Mouse (Mus musculus) splenic B cell, adult 2 months (primary cell): ENCODE measurements around the gene Plvap.

Experiments
- DNase-seq: peaks from one replicate; pipeline ENCODE4 v3.0.0-alpha.2; 2011; ENCODE audit warnings: low read depth, low spot score
- H3K27me3 ChIP-seq: 2 replicates; pipeline ENCODE4 v1.6.1; 2012; ENCODE audit warnings: mild to moderate bottlenecking, low read length, moderate library complexity, mixed read lengths; ENCODE audit not compliant: control insufficient read depth, poor library complexity, insufficient read depth, severe bottlenecking
- H3K36me3 ChIP-seq: 2 replicates; pipeline ENCODE4 v1.6.1; 2012; ENCODE audit warnings: mild to moderate bottlenecking, low read length, moderate library complexity, mixed read lengths; ENCODE audit not compliant: control insufficient read depth, poor library complexity, insufficient read depth, severe bottlenecking

The Plvap gene

GRCm38 (mm10) chr8:71457659-71458270 is 53.8 kb downstream of the Plvap start:
- no peaks in the 10 kb centered on the region; the same call in none of the 2 replicates for H3K36me3 ChIP-seq
- DNase-seq: no peak
- no peaks in the 10 kb centered on the region for H3K27me3 ChIP-seq

DNA sequence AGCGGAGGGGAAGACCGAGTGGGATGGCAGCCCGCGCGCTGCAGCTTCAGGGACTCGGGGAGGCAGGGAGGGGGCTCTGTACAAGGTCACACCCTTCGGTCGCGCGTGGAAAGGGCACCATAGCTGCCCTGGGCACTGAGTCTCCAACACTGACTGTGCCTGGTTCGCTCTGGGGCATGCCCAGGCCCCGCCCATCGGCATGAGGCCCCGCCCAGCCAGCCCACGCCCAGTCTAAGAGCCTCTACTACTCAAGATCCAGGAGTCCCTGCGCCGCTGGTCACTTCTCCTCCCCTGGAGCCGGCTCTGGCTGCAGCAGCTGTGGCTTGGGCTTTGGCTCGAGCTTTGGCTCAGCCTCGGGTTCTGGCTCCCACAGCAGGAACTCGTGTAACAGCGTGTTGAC is 54.6 kb downstream of the Plvap start:
- Histone ChIP-seq H3K36me3 (no peaks in the 10 kb centered on the region; the same call in none of the 2 replicates), H3K27me3 (no peaks in the 10 kb centered on the region)
- no peak for DNase-seq

DNA sequence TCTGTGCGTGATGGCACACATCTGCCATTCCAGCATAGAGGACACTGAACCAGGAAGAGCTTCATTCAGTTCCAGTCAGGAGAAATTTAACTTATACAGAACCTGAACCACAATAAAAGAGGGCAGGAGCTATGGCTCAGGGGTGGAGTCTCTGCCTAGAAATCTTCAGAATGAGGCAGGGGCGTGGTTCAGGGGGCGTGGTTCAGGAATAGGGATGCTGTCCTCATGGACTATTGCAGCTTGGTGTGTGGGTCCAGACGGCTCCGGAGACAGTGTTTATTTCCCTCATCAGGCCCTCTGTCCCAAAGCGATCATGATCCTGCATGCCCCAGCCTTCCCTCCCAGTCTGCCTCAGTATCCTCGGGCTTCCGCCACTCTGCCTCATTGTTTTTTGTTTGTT is 56.9 kb downstream of the Plvap start:
- Histone ChIP-seq H3K27me3 (no peaks in the 10 kb centered on the region), H3K36me3 (no peaks in the 10 kb centered on the region; the same call in 1 of the 2 replicates)
- DNase-seq: no peak

- no peak for DNase-seq
- H3K27me3 ChIP-seq: no peaks in the 10 kb centered on the region
- no peaks in the 10 kb centered on the region for H3K36me3 ChIP-seq
Measured at GRCm38 (mm10) chr8:71452669-71453068, 58.9 kb downstream of the Plvap start.

DNA sequence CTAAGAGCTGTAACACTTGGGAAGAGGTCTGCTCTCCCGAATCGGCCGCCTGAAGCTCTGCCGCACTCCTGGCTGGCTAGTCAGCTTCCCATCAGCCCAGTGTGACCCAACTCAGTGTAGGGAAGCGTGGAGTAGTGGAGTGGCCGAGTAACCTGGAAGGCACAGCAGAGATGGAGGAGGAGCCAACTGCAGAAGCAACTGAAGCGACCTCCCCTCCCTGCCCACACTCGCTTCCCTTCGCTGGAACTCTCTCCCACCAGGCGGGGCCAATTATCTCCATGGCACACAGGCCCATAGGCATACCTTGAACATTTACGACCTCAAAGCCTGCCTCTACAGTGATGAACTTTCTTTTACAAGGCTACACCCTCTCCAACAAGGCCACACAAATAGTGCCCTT is 59.8 kb downstream of the Plvap start:
- DNase-seq: no peak
- no peaks in the 10 kb centered on the region for H3K27me3 ChIP-seq
- H3K36me3 ChIP-seq: no peaks in the 10 kb centered on the region

DNA sequence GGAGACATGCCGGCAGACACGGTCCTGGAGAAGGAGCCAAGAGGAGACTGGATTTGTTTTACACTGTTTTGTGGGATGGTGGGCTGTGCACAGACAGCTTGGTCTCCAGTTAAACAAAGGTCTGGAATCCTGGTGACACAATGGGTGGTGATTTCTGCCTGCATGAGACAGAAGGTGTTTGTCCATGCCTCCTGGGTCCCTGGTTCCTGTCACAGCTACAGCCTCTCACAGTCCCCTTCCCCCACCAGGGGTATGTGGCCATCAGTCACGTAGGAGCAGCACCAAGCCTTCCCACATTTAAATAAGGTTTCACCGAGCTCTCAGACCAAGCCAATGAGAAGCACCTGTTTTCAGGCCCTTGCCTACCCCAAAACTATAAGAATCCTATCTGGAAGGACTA is 60.2 kb downstream of the Plvap start:
- Histone ChIP-seq H3K36me3 (no peaks in the 10 kb centered on the region), H3K27me3 (no peaks in the 10 kb centered on the region)
- no peak for DNase-seq
